Mouse (Mus musculus) intestine, embryonic 16.5 days (tissue): ENCODE measurements at regions not wholly inside any gene's neighbourhood (a gene's known extent, or its start where the extent isn't known, plus 50 kb on each side); places are given as distances from the start of the nearest gene placed in this dataset. TPM values are rescaled to one million over a fixed set of nuclear protein-coding genes. Genes with fewer than 3 reads are reported as not detected.

Experiments used
- ATAC-seq: fragments of 200-750 bp; cut with Nextera tagmentation; 2 replicates; pipeline ENCODE4 v1.8.0; 2017; ENCODE audit warnings: moderate TSS enrichment, moderate library complexity
- H3K27ac ChIP-seq: fragments of 300-500 bp; sonication (generic); 2 replicates; pipeline ENCODE4 v1.5.1; 2014; ENCODE audit warnings: mild to moderate bottlenecking, low read length
- H3K27me3 ChIP-seq: fragments of 300-500 bp; sonication (generic); replicated peaks from 2 replicates; pipeline ENCODE4 v1.6.1; 2014; ENCODE audit warnings: low read length, control low read depth, mixed read lengths; ENCODE audit not compliant: control insufficient read depth, insufficient read depth
- H3K36me3 ChIP-seq: fragments of 300-500 bp; sonication (generic); 2 replicates; pipeline ENCODE4 v1.6.1; 2014; ENCODE audit warnings: low read length, control low read depth; ENCODE audit not compliant: control insufficient read depth, insufficient read depth
- H3K4me1 ChIP-seq: fragments of 300-500 bp; sonication (generic); 2 replicates; pipeline ENCODE4 v1.6.1; 2014; ENCODE audit warnings: low read length, control low read depth, mixed read lengths; ENCODE audit not compliant: control insufficient read depth, insufficient read depth
- H3K4me2 ChIP-seq: fragments of 300-500 bp; sonication (generic); 2 replicates; pipeline ENCODE4 v1.6.1; 2014; ENCODE audit warnings: low read depth, low read length, control low read depth
- H3K4me3 ChIP-seq: fragments of 300-500 bp; sonication (generic); 2 replicates; pipeline ENCODE4 v1.5.1; 2014; ENCODE audit warnings: mild to moderate bottlenecking, low read length
- H3K9ac ChIP-seq: fragments of 300-500 bp; sonication (generic); 2 replicates; pipeline ENCODE4 v1.6.1; 2014; ENCODE audit warnings: low read depth, low read length
- H3K9me3 ChIP-seq: fragments of 300-500 bp; sonication (generic); 2 replicates; pipeline ENCODE4 v1.6.1; 2016; ENCODE audit warnings: low read length, control low read depth; ENCODE audit not compliant: control insufficient read depth
- WGBS: fragments of 180-500 bp; shearing (Covaris S2); extraction: QIAGEN DNeasy Blood & Tissue Kit; methylation state at CpG from one replicate; pipeline ENCODE4 v1.1.7; 2014; 5-methylcytosine and 5-hydroxymethylcytosine counted together
- microRNA-seq: library from miRNA; unstranded; fragments of <30 nt; microRNA quantifications from one replicate; pipeline ENCODE4, GENCODE M21; 2016

- no peak for ATAC-seq
- WGBS: 89% methylated on average over 4 of the region's 4 CpGs
- Histone ChIP-seq H3K4me1 (no peaks in the 10 kb centered on the region), H3K27ac (no peak overlapping the region), H3K9ac (no peak overlapping the region), H3K9me3 (no peaks in the 10 kb centered on the region), H3K27me3 (no peaks in the 10 kb centered on the region), H3K4me3 (no peak overlapping the region), H3K36me3 (no peaks in the 10 kb centered on the region), H3K4me2 (no peak overlapping the region)
Observed at GRCm38 (mm10) chr3:115509658-115510057, 205.2 kb downstream of the S1pr1 start.

GRCm38 (mm10) chr3:115497420-115497819 is 217.5 kb downstream of the S1pr1 start:
- ATAC-seq: no peak
- WGBS: 53% methylated on average over 1 of the region's 1 CpGs
- Histone ChIP-seq H3K27ac (no peak overlapping the region), H3K4me2 (no peak overlapping the region), H3K4me1 (no peaks in the 10 kb centered on the region), H3K9ac (no peak overlapping the region), H3K9me3 (no peaks in the 10 kb centered on the region), H3K36me3 (no peaks in the 10 kb centered on the region), H3K4me3 (no peak overlapping the region), H3K27me3 (no peaks in the 10 kb centered on the region)

- Histone ChIP-seq H3K9ac (no peak overlapping the region), H3K4me1 (no peaks in the 10 kb centered on the region), H3K27ac (no peak overlapping the region), H3K4me3 (no peak overlapping the region), H3K27me3 (no peaks in the 10 kb centered on the region), H3K36me3 (no peaks in the 10 kb centered on the region), H3K4me2 (no peak overlapping the region), H3K9me3 (no peaks in the 10 kb centered on the region)
- 80% methylated on average over 3 of the region's 3 CpGs for WGBS
- no peak for ATAC-seq
Observed at GRCm38 (mm10) chr3:115496110-115496509, 218.8 kb downstream of the S1pr1 start.

GRCm38 (mm10) chr3:115495692-115496091 is 219.2 kb downstream of the S1pr1 start:
- no peak overlapping the region for H3K4me2 ChIP-seq
- no peak for ATAC-seq
- H3K27me3 ChIP-seq: no peaks in the 10 kb centered on the region
- H3K4me1 ChIP-seq: no peaks in the 10 kb centered on the region
- no peak overlapping the region for H3K4me3 ChIP-seq
- no peak overlapping the region for H3K27ac ChIP-seq
- no peaks in the 10 kb centered on the region for H3K9me3 ChIP-seq
- H3K9ac ChIP-seq: no peak overlapping the region
- H3K36me3 ChIP-seq: no peaks in the 10 kb centered on the region

GRCm38 (mm10) chr3:115468980-115469379 is 245.9 kb downstream of the S1pr1 start:
- Histone ChIP-seq H3K4me3 (no peak overlapping the region), H3K4me2 (no peak overlapping the region), H3K9me3 (no peaks in the 10 kb centered on the region), H3K27me3 (no peaks in the 10 kb centered on the region), H3K27ac (no peak overlapping the region), H3K4me1 (no peaks in the 10 kb centered on the region), H3K36me3 (no peaks in the 10 kb centered on the region), H3K9ac (no peak overlapping the region)
- no peak for ATAC-seq
- WGBS: 76% methylated on average over 4 of the region's 4 CpGs

- Histone ChIP-seq H3K9ac (no peak overlapping the region), H3K4me3 (no peak overlapping the region), H3K4me2 (no peak overlapping the region), H3K27me3 (no peaks in the 10 kb centered on the region), H3K27ac (no peak overlapping the region), H3K9me3 (no peaks in the 10 kb centered on the region), H3K36me3 (no peaks in the 10 kb centered on the region), H3K4me1 (no peaks in the 10 kb centered on the region)
- 59% methylated on average over 2 of the region's 2 CpGs for WGBS
- no peak for ATAC-seq
Observed at GRCm38 (mm10) chr3:115467850-115468249, 247.0 kb downstream of the S1pr1 start.

GRCm38 (mm10) chr3:115462623-115463022 is 252.2 kb downstream of the S1pr1 start:
- WGBS: 72% methylated on average over 3 of the region's 3 CpGs

More at GRCm38 (mm10) chr3:115462623-115463022, 252.2 kb downstream of the S1pr1 start:
- Histone ChIP-seq H3K27ac (no peak overlapping the region), H3K27me3 (no peaks in the 10 kb centered on the region), H3K4me2 (no peak overlapping the region), H3K4me3 (no peak overlapping the region), H3K9me3 (no peaks in the 10 kb centered on the region), H3K4me1 (no peaks in the 10 kb centered on the region), H3K36me3 (no peaks in the 10 kb centered on the region), H3K9ac (no peak overlapping the region)
- no peak for ATAC-seq

Small RNA genes in the stretch of these regions (microRNA-seq; reads per million reads assigned to microRNA genes)
- not detected for gene Gm25347
